Mouse (Mus musculus) testis, postnatal 14 days (tissue): ENCODE measurements around the gene Zfp398.
"Not testable (repeated sequence)": the region's sequence is repeated elsewhere in the genome, so short reads cannot be mapped to it uniquely, and the experiment has no call there.

Experiments
- DNase-seq: peaks from one replicate; pipeline ENCODE4 v3.0.0; 2021; ENCODE audit warnings: low spot score

The Zfp398 gene

DNA sequence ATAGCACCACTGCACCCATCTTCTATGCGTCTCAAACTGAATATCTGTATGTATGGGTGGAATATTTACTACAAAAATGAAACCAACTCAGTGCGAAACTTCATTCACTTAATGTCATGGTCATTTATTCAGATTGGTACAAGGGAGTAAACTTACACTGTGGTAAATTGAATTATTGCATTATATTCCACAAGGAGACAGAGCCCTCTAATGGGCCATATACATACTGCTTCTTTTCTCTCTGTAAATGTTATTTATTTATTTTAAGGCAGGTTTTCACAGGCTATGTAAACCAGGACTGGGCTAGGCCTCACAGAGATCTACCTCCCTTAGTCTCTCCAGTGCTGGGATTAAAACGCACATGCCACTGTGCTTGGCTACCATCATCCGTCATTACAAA is 8.0 kb upstream of the Zfp398 start:
- no peak for DNase-seq

DNA sequence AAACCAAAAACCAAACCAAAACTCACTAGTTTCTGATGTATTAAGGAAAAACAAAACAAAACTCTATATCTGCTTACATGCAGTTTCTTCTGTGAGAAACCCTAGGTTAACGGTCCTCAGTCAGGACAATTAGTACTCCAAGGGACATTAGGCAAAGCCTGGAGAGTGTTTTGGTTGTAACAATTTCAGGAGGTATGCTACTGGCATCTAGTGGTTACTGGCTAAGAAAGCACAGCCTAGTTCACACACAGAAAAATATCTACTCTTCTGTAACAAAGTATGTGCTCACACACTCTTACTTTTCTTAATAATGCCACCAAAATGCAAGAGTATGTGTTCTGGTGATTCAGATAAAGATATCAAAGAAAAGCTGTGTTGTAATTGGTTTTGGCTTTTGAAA is 6.5 kb upstream of the Zfp398 start:
- DNase-seq, result no peak

DNA sequence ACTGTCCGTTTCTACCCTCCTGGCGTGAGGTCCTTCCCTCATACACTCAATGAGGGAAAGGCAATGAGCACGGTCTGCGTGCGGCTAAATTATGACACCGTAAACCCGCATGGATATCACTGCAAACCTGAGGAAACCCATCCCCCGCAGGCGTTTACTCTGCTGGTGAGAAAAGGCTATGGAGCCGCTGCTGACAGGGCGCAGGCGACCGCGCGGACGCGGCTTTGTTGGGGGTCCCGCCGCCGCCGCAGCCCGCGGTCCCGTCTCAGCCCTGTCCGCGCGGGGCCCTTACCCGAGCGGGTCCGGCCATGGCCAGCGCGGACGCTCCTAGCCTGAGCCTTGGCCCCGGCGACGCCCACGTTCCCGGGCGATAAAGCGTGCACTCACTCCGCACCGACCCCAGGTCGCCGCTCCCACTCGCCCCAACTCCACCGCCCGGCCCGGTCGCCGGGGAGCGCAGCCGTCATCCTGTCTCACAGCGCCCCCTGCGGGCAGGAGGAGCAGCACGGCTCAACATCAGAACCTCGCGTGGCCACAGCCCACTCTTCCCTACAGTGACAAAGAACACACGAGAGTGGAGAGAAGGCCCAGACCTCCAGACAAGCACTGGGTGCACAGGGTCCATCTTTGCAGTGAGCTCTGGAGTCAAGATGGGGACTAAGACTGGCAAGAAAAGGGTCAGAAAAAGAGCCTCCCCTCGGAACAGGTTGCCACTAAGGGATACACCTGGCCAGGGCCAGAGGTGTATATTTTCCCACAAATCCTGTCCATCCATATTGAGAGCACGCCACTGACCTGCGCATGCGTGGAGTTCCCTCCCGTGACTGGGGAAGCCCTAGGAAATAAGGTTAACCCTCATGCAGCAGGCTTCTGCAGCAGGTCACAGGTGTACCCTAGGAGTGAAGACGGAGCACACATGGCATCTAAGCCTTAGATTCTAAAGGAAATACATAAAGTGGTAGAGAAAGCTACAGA is 5.1 kb upstream of the Zfp398 start, which contains the start of gene Zfp786:
Gene Zfp786, minus strand, starts transcription at position 764 of the 975 bp plus-strand sequence.
- peak; percentile 92 for DNase-seq

DNA sequence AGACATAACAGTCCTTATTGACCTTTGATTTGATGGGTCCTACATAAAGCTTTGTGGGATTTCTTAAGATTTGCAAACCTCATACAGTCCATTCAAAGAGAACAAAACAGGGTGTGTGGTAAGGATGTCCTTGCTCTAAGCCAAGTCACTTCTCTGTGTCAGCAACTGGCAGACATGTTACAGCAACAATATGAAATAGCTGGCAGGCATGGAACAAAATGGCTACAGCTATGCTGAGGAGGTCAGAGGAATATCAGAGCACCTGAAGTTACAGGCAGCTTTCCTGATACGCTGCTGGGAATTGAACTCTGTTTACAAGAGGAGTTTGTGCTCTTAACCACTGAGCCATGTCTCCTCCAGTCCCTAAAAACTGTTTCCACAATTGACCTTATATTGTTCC is 3.2 kb upstream of the Zfp398 start:
- DNase-seq, result no peak

DNA sequence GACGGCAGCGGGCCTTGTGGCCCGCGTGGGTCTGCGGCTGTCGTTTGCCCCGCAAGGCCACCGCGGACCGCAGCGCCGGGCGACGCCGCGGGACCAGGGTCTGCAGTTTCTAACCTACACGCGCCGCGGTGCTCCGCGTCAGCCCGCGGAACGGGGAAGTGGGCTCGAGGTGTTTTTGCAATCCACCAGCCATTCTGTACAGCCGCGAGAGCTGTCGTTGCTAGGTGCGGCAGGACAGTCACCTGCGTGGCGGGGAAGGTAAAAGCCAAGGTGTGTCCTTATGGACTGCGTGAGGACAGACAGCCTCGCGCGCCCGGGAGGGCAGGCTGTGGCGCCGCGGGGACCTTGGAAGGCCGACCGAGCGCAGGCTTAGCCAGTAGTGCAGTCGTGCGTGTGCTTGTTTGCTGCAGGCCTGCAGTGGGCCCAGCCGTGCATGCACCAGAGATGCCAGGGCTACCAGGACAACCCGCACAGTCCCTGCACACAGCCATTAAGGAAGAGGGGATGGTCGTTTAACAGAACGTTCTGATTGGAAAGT is 592 bp downstream of the Zfp398 start:
- peak; percentile 61 for DNase-seq

DNA sequence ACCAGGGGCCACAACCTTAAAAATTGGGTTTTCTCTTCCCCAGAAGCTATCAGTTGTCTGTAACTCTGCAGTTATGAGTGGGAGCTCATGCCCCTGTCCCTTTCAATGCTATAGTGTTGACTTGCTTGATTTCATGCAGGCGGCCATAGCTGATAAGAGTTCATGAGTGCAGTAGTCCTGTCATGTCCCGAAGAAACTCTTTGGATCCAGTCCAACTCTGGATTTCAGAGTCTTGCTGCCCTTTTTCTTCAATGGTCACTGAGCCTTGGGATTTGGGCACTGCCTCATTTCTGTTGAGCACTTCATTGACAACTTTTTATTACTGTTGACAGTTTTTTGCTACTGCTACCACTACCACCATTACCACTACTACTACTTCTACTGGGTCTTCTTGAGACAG is 2.2 kb downstream of the Zfp398 start:
- no peak for DNase-seq

DNA sequence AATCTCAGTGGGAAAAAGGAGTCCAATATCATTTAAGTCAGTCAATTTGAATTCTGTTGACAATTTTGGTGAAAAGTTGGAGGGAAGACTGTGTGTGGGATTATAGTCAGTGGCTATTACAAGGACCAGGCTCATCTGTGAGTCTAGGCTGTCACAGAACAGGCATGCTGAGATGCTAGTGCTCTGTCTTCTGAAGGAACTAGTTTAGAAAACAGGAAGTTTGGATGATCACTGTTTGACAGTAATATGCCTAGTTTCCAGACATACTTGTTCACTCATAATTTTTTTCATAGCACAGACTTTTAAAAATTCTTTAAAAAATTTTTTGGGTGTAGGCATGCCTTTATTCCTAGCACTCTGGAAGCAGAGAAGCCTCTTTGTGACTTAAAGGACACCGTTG is 5.6 kb downstream of the Zfp398 start:
- no peak for DNase-seq

DNA sequence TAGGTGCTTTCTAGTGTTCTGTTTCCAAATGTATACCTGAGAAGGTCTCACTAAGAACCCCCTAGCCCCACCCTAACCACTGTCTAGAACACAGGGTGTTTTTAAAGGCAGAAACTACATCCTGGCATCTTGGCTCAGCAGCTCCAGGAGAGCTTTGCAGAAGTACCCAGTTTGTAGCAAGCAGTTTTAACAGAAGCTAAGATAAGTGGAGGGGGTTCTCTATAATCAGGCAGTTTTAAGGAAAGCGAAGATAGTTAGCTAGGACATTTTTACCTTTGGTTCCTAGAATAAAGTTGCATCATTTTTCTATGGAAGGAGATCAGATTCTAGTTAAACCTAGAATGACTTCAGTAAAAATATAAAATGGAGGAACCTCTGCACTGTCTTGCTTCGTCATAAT is 6.4 kb downstream of the Zfp398 start:
- no peak for DNase-seq

DNA sequence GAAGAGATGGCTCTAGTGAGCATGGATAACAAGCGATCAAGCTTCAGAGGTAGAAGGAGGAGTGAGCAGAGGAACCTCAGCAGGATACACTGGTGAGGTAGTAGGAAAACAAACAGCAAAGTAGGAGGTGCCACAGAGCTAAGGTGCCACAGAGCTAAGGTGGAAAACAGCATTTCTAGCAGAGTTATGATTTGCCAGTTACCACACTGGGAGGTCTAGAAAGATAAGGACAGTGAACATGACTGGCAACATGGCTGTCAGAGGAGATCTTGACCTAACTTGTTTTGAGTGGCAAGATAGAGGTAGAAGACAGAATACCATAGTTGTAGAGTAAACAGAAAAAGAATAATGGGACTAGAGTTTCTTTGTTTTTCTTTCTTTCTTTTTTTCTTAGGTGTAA is 6.9 kb downstream of the Zfp398 start:
- no peak for DNase-seq

DNA sequence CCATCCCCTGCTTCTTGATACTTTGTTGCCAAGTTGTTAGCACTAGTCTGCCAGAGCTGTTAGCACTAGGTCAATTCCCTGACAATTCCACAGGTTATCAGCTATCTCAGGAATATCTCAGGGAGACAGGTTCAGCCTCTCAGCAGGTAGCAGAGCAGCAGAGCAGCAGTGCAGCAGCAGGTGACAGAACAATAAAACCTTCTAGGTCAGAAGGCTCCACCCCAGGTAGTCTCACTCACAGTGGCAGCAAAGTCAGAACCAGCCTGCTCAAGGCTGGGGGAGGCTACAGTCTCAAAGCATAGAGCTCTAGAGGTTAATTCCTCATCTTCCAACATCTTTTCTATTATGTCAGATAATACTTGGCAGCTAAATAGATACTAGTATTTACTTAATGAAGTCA is 10.3 kb downstream of the Zfp398 start:
- DNase-seq, result no peak

DNA sequence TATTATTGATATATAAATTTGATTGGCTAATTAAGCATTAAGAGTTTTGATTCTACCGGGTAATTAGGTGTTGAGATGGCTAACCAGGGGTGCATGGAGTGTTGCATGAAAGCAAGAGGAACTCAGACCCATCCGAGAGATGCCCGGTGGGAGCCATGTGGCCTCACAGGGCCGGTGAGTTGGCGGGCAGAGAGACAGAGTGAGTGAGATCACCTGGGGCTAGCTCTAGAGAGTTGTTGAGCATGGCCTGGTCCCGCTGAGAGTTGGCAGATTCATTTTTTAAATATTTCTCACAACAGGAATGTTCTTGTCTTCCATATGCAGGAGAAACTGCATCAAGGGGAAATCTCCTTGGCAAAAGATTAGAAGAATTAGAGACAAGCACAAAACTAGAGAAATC is 21.8 kb downstream of the Zfp398 start:
- DNase-seq, result no peak

DNA sequence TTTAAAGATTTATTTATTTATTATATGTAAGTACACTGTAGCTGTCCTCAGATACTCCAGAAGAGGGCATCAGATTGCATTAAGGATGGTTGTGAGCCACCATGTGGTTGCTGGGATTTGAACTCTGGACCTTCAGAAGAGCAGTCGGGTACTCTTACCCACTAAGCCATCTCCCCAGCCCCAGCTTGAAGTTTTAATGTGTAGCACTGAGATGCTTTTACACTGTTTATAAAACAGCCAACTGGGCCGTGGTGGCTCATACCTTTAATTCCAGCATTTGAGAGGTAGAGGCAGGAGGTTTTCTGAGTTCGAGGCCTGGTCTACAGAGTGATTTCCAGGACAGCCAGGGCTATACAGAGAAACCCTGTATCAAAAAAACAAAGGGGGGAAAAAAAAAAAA is 22.3 kb downstream of the Zfp398 start:
- DNase-seq, result not testable (repeated sequence)

DNA sequence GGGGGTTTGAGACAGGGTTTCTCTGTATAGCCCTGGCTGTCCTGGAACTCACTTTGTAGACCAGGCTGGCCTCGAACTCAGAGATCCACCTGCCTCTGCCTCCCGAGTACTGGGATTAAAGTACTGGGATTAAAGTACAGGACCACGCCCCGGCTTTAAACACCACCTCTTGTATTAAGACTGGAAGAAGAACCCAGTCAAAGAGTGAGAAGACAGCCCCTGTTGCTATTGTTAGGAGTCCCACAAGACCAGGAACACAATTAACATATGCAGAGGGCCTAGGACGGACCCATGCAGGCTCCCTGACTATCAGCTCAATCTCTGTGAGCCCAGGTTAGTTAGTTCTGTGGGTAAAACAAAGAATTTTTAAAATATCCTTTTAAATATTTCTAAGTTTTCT is 36.8 kb downstream of the Zfp398 start:
- no peak for DNase-seq

DNA sequence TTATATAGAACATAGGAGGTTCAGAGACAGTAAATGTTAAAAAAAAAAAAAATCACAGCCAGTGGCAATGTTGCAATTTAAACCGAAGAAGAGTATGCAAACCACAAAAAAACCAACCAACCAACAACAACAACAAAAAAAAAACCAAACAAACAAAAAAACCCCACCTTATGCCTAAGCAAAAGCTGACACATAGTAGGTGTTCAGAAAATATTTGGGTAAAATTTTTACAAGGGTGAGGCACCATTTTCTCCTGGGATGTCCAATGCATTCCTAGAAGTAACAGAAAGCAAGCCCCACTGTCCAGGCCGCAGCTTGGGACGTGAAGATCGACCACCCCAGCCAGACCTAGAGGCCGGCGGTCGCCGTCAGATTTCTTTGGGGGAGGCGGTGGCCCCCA is 41.6 kb downstream of the Zfp398 start, which contains the start of gene Zfp282:
Gene Zfp282, plus strand, starts transcription at position 147 of the 400 bp plus-strand sequence.
- no peak for DNase-seq

DNA sequence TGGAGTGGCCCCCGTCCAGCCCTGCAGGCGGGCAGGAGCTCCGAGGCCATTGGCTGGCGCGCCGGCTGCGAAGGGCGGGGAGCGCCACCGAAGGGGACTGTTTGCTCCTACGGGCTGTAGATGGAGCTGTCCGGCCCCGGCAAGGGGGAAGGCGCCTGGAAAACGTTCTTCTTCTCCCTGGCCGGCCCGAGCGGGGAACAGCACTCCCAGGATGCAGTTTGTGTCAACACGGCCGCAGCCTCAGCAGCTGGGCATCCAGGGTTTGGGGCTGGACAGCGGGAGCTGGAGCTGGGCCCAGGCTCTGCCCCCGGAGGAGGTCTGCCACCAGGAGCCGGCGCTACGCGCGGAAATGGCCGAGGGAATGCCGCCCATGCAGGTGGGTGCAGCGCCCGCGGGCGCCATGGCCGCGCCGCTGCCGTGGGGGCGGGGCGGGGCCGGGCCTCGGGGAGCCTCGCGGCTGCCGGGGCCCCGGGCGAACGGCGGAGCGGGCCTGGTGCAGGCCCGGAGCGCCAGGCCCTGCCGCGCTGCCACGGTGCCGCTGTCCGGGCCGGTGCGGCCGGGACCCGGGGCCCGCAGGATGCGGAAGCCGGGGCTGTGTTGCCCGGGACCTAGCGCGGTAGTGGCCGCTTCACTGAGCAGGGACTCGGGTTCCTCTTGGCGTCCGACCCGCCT is 42.1 kb downstream of the Zfp398 start:
- peak; percentile 88 for DNase-seq

DNA sequence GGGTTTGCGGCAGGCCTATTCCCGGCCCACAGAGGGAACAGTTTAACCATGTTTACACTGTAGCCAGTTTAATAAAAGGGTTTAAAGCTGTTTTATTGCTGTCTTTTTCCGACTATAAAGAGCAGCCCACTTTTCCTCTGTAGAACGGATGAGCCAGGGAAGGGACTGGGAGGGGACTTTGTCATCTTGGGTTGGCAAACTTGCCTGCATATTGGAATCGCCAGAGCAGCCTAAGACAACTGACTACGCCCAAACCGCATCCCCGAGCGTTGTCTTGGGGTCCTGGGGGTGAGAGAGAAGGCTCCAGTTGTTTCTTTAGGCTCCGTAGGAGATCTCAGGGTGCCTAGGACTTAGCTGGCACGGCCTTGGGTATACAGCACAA is 42.7 kb downstream of the Zfp398 start:
- DNase-seq, result no peak

DNA sequence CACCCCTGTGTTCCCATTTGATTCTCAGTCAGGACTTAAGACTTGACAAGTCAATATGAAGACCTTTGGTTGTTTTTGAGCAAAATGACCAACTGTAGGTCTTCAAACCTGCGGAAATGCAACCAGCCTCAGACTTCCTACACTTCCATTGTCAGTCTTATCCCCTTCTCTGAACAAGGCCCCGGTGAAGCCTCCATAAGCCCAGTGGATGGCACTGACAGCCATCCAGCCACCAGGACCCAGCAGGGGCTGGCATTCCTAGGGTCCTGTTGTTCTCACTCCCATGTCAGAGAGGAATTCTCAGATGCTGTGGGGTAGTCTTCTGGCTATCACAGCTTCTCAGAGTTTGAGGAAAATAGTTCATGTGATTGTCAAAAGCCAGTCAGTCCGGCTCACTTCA is 43.1 kb downstream of the Zfp398 start:
- DNase-seq, result no peak

DNA sequence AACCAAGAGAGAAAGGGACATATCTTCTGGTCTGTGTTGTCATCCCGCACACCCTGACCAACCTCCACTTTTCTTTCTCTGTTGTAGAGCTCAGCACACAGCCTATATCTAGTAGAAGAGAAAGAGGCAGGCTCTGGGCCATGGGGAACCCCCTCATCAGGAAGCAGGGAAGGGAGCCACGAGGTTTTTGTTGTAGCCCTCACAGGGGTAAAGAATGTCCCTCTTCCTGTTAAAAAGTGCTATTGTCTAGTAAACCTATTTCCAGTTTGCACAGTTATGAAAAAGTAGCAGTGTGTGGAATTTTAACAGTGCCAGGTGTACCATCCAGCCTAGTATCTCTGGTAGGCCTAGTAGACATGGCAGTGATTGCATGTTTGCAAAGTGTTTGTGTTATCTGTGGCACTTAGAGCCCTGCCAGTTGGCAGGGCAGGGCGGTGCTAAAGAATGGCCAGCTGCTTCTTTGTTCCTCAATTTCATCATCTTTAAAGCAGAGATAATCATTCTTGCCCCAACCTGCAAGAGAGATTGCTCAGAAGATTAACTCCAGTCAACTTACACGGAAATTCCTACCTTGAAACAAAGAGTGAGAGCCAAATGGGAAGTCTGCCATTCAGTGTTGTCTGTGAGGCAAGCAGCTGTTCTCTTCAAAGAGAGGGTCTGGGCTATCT is 43.7 kb downstream of the Zfp398 start:
- no peak for DNase-seq

DNA sequence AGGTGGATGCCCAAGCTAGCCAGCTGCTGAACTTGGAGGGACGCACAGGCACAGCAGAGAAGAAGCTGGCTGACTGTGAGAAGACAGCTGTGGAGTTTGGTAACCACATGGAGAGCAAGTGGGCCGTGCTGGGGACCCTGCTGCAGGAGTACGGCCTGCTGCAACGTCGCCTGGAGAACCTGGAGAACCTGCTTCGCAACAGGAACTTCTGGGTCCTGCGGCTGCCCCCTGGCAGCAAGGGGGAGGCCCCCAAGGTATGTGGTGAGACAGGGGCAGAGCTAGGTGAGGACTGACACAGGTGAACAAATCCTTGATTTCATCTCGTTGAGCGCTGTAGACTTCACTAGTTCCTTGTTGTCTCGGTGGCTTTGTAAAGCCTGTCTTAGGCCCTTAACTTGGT is 44.7 kb downstream of the Zfp398 start:
- DNase-seq, result no peak

DNA sequence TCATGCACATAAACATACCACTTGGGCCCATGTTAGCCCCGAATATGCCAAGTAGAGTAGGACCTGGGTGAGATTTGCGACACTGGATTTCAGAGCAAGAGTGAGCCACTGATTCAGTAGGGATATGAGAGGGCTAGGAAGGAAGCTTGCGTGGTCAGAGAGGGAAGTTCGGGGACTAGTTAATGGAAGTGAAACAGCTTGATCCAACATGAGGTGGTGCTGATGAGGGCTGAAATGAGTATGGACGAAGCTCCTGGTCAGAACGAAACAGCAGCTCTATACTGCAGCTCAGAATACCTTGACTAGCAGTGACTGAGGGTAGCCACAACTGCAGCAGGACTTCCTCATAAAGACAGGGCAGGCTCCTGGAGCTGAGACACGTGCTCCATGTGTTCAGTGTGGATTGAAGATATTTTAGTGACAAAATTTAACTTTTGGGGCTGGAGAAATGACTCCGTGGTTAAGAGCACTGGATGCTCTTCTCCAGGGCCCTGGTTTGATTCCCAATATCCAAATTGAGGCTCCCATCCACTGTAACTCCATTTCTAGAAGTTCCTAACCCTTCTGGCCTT is 53.4 kb downstream of the Zfp398 start:
- DNase-seq, result no peak

DNA sequence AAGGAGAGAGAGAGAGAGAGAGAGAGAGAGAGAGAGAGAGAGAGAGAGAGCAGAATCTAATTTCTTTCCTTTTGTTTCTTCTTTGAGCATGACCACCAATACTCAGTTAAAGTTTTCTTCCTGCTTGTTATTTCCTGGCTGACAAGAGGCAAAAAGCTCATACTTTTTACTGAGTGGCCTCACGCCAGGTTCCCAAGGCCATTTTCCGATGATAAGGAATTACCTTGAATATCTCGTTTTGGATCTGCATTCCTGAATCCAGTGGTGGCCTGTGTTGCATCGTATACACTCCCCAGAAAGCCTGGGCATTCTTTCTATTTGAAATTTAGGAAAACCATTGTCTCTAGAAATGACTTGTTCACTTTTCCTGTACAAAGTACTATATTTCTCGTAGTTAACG is 64.0 kb downstream of the Zfp398 start:
- no peak for DNase-seq

DNA sequence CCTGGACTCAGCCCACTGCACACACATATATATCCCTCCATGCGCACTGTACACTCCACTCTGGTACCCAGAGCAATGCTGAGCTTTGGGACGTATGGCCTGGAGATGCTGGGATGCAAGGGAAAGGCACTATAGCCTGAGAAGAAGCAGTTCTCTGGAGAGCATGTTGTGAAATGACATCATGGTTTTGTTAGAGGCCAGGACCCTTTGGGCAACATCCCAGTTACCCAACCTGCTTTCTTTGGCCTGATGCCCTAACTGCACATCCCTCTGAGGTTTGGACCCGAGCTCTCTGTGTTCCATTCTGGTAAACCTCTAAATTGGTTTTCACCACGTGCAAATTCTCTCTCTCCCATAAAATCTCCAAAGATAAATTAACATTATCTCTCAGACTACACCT is 68.1 kb downstream of the Zfp398 start:
- no peak for DNase-seq
